Mouse (Mus musculus): ENCODE data around the gene Pik3ap1.
"Not testable (repeated sequence)": the region's sequence is repeated elsewhere in the genome, so short reads cannot be mapped to it uniquely, and the experiment has no call there.

The Pik3ap1 gene

DNA sequence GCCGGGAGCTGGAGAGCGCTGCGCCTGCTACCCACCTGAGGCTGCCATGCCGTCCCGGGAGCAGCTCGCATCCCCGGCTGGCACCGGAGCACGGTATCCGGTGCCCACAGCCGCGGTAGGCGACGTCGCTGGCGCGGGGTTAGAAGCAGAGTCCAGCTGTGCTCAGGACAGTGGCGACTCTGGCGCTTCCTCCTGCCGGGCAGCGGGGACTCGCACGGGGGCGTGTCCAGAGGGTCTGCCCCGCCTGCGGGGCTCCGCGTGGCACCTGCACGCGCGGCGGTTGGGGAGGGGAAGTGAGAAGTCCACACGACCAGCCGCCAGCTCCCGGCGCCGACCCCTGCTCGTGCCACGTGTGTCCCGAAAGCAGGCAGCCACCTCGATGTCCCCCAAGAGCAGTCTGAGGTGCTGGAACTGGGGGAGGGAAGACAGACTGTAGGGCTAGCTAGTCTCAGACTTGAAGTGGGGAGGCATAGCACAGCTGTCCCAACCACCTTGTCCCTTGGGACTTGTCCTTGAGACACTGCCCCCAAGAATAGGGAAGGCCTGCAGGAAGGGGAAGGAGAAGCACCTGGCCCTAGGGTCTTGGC is at the start of gene Pik3ap1:
Gene Pik3ap1 (minus strand): TSS at position 181 of the 587 bp plus-strand sequence.
- DNase-seq = peak; percentile 55

DNA sequence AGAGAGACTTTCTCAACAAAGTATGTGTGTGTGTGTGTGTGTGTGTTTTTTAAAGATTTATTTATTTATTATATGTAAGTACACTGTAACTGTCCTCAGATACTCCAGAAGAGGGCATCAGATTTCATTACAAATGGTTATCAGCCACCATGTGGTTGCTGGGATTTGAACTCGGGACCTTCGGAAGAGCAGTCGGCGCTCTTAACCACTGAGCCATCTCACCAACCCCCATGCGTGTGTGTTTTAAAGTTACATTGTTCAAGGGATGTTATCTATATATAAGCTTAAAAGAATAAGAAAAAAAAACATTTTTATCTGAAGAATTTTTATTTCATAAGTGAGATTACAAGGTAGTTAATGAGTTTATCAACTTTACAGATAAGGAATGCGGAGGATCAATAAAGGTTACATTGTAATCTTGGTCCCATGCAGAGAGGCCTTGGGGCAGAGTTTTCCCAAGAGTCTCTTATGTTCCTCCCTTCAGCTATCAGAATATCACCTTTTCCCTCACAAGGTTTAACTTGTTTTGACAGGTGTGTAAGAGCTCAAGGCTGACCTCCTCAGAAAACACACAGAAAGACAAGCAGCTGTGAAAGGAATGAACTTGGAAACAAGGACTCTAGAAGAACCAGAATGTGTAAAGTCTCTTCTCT is 46.7 kb upstream of the Pik3ap1 start:
- not testable (repeated sequence) for DNase-seq

DNA sequence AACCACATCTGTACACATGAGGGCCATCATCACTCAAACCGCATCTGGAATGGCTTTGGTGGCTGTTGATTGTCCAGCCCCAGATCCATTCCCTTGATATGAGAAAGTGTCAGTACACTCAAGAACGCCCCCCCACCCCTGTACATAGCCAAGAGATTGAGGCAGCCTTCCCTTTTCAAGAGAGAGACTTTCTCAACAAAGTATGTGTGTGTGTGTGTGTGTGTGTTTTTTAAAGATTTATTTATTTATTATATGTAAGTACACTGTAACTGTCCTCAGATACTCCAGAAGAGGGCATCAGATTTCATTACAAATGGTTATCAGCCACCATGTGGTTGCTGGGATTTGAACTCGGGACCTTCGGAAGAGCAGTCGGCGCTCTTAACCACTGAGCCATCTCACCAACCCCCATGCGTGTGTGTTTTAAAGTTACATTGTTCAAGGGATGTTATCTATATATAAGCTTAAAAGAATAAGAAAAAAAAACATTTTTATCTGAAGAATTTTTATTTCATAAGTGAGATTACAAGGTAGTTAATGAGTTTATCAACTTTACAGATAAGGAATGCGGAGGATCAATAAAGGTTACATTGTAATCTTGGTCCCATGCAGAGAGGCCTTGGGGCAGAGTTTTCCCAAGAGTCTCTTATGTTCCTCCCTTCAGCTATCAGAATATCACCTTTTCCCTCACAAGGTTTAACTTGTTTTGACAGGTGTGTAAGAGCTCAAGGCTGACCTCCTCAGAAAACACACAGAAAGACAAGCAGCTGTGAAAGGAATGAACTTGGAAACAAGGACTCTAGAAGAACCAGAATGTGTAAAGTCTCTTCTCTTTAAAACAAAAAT is 41.2 kb upstream of the Pik3ap1 start:
- not testable (repeated sequence) for DNase-seq

- DNase-seq = no peak
These were observed 36.4 kb upstream of the Pik3ap1 start for GRCm38 (mm10) chr19:41421264-41421663.

DNA sequence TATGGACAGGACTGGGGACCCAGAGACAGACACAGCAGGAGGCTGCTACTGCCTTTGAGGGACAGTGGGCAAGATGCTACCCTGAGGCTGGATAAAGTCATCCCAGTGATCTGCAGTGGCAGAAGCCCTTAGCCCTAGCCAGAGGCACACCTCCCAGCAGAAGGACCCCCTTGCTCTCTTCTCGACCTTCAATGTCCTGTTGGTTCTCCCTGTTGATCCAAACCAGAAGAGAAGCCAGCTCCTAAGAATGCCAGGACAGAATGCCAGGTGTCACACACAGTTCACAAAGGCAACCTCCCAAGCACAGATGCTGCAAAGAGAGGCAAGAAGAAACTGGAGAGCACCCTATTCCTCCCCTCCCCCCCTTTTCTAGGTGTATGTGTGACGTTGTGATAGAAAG is 33.9 kb upstream of the Pik3ap1 start:
- no peak for DNase-seq

GRCm38 (mm10) chr19:41417995-41418394 is 33.1 kb upstream of the Pik3ap1 start:
- no peak for DNase-seq

DNA sequence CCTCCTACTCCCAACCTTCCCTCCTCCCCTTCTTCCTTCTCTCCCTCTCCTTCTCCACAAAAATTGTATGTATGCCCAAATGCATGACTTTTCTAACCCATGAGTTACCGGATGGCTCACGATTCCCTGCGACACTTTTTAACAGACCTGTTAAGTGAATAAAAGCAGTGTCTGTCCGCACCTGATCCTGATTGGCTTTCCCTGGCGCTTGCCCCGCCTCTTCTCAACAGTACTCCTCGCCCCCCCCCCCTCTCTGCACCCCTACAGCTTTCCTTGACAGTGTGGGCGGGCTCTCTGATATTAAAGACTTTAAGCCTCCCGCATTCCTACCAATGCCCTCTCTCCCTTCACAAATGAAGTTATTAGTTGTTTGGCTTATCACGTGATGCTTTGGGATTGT is 31.3 kb upstream of the Pik3ap1 start:
- DNase-seq = no peak

- no peak for DNase-seq
These were observed 17.7 kb upstream of the Pik3ap1 start for GRCm38 (mm10) chr19:41402603-41403002.

DNA sequence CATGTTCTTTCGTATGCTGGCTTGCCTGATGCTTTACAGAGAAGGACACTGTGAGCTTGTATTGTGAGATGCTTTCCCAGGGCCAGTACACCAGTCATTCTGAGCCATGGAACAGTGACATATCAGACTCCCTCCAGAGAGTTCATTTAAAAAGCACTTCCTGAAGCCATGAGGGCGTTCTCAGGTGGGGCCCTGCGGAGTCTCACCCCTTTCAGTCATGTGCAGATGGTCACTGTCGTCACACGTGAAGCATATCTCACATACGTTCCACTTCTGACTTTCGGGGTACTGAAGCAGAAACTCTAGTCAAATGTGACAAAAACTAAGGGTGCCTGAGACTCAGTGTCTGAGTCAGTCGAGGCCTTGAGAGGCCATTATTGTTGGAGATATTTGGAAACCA is 6.0 kb upstream of the Pik3ap1 start:
- no peak for DNase-seq

- no peak for DNase-seq
These were observed 4.4 kb upstream of the Pik3ap1 start for GRCm38 (mm10) chr19:41389351-41389750.

DNA sequence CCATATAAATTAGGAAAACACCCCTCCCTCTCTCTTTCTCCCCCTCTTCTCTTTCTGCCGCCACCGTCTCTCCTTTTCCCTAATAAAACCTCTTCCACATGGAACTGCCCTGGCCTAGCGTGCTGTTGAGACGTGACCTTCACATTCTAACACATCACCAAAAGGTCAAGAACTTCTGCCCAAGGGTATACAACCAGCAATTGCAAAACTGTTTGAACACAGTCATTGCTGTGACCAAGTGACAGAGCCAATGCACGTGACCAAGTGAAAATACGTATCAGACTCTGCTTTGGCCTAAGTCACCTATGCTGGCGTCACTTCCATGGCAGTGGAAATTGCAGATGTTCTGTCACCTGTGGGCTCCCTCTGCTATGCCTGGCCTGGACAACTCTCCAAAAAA is 3.3 kb upstream of the Pik3ap1 start:
- DNase-seq = no peak

DNA sequence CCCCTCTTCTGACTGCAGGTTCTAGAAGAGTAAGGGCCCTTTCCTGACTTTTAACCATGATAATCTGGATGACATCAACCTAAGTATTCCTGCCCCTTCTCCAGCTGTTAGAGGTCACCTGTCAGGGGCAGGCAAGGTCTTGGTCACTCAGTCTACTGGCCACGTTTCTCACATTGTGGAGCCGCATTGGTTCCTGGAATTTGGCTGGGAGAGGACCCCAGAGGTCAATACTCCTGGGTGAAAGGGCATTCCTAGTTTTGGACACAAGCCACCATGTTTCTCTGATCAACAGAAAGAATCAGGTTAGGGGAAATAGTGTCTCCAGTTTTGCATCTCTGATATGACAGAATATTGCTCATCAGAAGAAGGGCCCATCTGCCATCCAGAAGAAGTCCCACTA is 2.4 kb upstream of the Pik3ap1 start:
- DNase-seq = no peak

DNA sequence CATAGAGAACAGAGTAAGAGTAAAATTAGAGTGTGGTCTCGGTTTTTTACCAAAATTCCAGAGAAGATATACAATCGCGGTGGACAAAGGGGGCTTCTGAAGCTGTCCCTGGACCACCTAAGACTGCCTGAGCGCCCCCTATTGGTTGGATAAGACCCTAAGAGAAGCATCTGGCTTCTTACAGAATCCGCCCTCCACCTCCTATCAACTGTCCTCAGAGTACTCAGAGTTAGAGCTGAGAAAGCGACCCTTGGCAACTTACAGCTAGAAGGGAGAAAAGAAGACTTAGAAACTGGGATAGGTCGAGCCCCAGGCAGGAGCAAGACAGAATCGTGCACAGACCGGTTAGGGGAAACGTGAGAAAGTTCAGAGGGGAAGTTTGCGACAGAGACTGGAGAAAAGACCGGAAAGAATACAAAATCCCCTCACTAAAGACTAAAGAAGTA is 473 bp downstream of the Pik3ap1 start:
- peak; percentile 67 for DNase-seq

GRCm38 (mm10) chr19:41382391-41382978 is 2.4 kb downstream of the Pik3ap1 start:
- DNase-seq = no peak

- DNase-seq = no peak
These were observed 3.2 kb downstream of the Pik3ap1 start for GRCm38 (mm10) chr19:41381581-41382239.

DNA sequence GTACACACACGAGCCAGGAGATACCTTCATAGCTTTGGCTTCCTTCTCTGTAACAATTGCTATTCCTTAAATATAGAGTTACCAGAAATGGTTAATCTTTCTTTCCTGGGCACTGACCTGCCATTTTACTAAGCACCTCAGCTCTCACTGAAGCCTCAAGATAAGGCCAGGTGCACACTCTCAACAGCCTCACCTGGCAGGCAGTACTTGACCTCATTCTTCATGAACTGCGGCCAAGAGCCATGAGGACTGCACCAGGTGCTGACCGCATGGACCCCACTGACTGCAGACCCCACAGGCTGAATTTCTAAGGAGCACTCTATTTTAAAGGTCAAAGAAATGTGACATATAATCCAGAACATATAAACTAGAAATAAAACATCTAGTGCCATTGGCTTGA is 5.7 kb downstream of the Pik3ap1 start:
- DNase-seq = no peak

- DNase-seq = no peak
These were observed 9.1 kb downstream of the Pik3ap1 start for GRCm38 (mm10) chr19:41375791-41376190.

GRCm38 (mm10) chr19:41375096-41375495 is 9.8 kb downstream of the Pik3ap1 start:
- DNase-seq = no peak

DNA sequence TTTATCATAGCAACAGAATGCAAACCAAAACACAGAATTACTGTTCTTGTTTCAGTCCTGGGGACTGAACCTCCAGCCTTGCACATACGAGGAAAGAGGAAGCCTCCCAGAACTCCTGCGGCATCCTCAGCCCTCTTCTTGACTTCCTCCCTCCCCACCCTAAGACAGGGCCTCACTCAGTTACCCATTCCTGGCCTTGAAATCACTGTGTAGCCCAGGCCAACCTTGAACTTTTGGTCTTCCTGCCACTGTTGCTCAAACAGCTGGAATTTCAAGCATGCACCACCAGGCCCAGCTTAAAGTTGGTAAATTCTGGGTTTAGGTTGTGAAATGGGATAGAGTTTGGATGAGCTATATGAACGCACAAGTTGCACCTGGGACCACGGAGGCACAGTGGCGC is 10.2 kb downstream of the Pik3ap1 start:
- DNase-seq = no peak

- no peak for DNase-seq
These were observed 12.6 kb downstream of the Pik3ap1 start for GRCm38 (mm10) chr19:41372322-41372721.

DNA sequence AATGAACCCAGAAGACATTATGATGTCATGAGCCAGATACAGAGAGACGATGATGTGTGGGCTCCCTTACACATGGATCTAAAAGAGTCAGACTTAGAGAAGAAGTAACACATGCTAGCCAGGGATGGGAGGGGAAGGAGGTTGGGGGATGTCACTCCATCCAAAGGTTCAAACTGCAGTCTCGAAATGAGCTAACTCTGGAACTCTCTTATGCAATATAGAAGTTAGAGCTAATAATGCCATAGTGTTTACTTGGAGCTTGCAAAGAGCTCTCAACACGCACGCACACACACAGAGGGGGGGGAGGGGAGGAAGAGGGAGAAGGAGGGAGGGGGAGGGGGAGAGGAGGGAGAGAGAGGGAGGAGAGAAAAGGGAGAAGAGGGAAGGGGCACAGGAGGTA is 13.5 kb downstream of the Pik3ap1 start:
- no peak for DNase-seq

- no peak for DNase-seq
These were observed 15.1 kb downstream of the Pik3ap1 start for GRCm38 (mm10) chr19:41369557-41370460.

Data from thymus, postnatal 14 days (tissue).